ENCODE assay signal across 13 mouse cellular contexts in genomic region chr6:117888642-117889096, GRCm38 (mm10). TPM values are rescaled to one million over a fixed set of nuclear protein-coding genes. Genes with fewer than 3 reads are reported as not detected.
DNase-seq lines count a peak whose midpoint lies in the region; ATAC-seq lines count a peak whose summit lies in the region.
"Had no signal": no experiment of that assay in that cellular context is flagged by ENCODE, and none has a peak within 500 bp of the region (broad histone marks: within the 10 kb centered on the region; RNA-seq: fewer than 3 reads in every experiment).

No protein-coding gene starts in this region.

- no peak for DNase-seq in neural tube, embryonic 11.5 days (ENCODE audit: low spot score)
- DNase-seq in limb, embryonic 10.5 days (ENCODE audit: low spot score), result no peak
- peak; percentile 78 for DNase-seq in retina, postnatal 1 day
- DNase-seq in thymus, postnatal 10 days (ENCODE audit: low spot score in 2 of 2), result no peak
- DNase-seq: cerebellum, postnatal 14 days; heart, adult 2 months; thymus, postnatal 25 days had no signal

- no peaks in the 10 kb centered on the region for H3K36me3 ChIP-seq in forebrain, embryonic 12.5 days (replicated peaks)
- H3K36me3 ChIP-seq in forebrain, embryonic 15.5 days, result no peaks in the 10 kb centered on the region
- no peaks in the 10 kb centered on the region for H3K36me3 ChIP-seq in neural tube, embryonic 11.5 days (ENCODE audit: control insufficient read depth, insufficient read depth, low read length)
- H3K36me3 ChIP-seq in neural tube, embryonic 15.5 days, result no peaks in the 10 kb centered on the region
- no peaks in the 10 kb centered on the region for H3K36me3 ChIP-seq in limb, embryonic 10.5 days
- H3K36me3 ChIP-seq: midbrain, embryonic 13.5 days had no signal

- no peak overlapping the region for H3K4me2 ChIP-seq in forebrain, embryonic 12.5 days
- no peak overlapping the region for H3K4me2 ChIP-seq in forebrain, embryonic 15.5 days (replicated peaks)
- H3K4me2 ChIP-seq in neural tube, embryonic 11.5 days (ENCODE audit: low read depth), result 0 out of 2 replicates have a peak overlapping the region, but pooled peaks have one; percentile 4
- H3K4me2 ChIP-seq in neural tube, embryonic 15.5 days, result no peak overlapping the region
- H3K4me2 ChIP-seq: midbrain, embryonic 13.5 days had no signal

- WGBS in forebrain, embryonic 12.5 days, result 47% methylated on average over 2 of the region's 2 CpGs
- 43% methylated on average over 2 of the region's 2 CpGs for WGBS in forebrain, embryonic 15.5 days
- WGBS in neural tube, embryonic 11.5 days, result 56% methylated on average over 2 of the region's 2 CpGs
- WGBS in neural tube, embryonic 15.5 days, result 74% methylated on average over 2 of the region's 2 CpGs
- 71% methylated on average over 2 of the region's 2 CpGs for WGBS in limb, embryonic 10.5 days

- 0 out of 2 replicates have a peak, but pooled peaks cover 6% of the 10 kb centered on the region for H3K4me1 ChIP-seq in forebrain, embryonic 12.5 days
- no peaks in the 10 kb centered on the region for H3K4me1 ChIP-seq in forebrain, embryonic 15.5 days
- no peaks in the 10 kb centered on the region for H3K4me1 ChIP-seq in neural tube, embryonic 11.5 days (ENCODE audit: control insufficient read depth, insufficient read depth, low read length)
- H3K4me1 ChIP-seq in neural tube, embryonic 15.5 days, result no peaks in the 10 kb centered on the region
- H3K4me1 ChIP-seq in limb, embryonic 10.5 days, result peaks cover 9% of the 10 kb centered on the region; the same call in 1 of the 2 replicates
- H3K4me1 ChIP-seq: midbrain, embryonic 13.5 days had no signal

- no peaks in the 10 kb centered on the region for H3K27me3 ChIP-seq in forebrain, embryonic 12.5 days
- H3K27me3 ChIP-seq in forebrain, embryonic 15.5 days, result no peaks in the 10 kb centered on the region
- H3K27me3 ChIP-seq in neural tube, embryonic 11.5 days (ENCODE audit: control insufficient read depth, insufficient read depth, low read length), result no peaks in the 10 kb centered on the region
- H3K27me3 ChIP-seq in neural tube, embryonic 15.5 days (replicated peaks), result no peaks in the 10 kb centered on the region
- H3K27me3 ChIP-seq in limb, embryonic 10.5 days (ENCODE audit: low read depth, poor library complexity, severe bottlenecking), result no peaks in the 10 kb centered on the region
- H3K27me3 ChIP-seq: midbrain, embryonic 13.5 days had no signal

- H3K9ac ChIP-seq in forebrain, embryonic 12.5 days, result 0 out of 2 replicates have a peak overlapping the region, but pooled peaks have one; percentile 17
- no peak overlapping the region for H3K9ac ChIP-seq in forebrain, embryonic 15.5 days (replicated peaks)
- H3K9ac ChIP-seq in neural tube, embryonic 11.5 days (ENCODE audit: low read length), result no peak overlapping the region; the same call in 1 of the 2 replicates
- no peak overlapping the region for H3K9ac ChIP-seq in neural tube, embryonic 15.5 days (replicated peaks)
- H3K9ac ChIP-seq: midbrain, embryonic 13.5 days had no signal

- H3K9me3 ChIP-seq in forebrain, embryonic 12.5 days, result no peaks in the 10 kb centered on the region
- no peaks in the 10 kb centered on the region for H3K9me3 ChIP-seq in forebrain, embryonic 15.5 days
- H3K9me3 ChIP-seq in neural tube, embryonic 11.5 days (ENCODE audit: control insufficient read depth, low read length), result no peaks in the 10 kb centered on the region
- no peaks in the 10 kb centered on the region for H3K9me3 ChIP-seq in neural tube, embryonic 15.5 days (replicated peaks)
- H3K9me3 ChIP-seq in limb, embryonic 10.5 days (replicated peaks), result no peaks in the 10 kb centered on the region
- H3K9me3 ChIP-seq: midbrain, embryonic 13.5 days had no signal

- no peak overlapping the region for H3K4me3 ChIP-seq in forebrain, embryonic 12.5 days (replicated peaks)
- H3K4me3 ChIP-seq in forebrain, embryonic 15.5 days, result no peak overlapping the region
- H3K4me3 ChIP-seq in neural tube, embryonic 11.5 days (ENCODE audit: low read depth, low read length), result no peak overlapping the region
- no peak overlapping the region for H3K4me3 ChIP-seq in neural tube, embryonic 15.5 days (replicated peaks)
- no peak overlapping the region for H3K4me3 ChIP-seq in limb, embryonic 10.5 days
- H3K4me3 ChIP-seq: heart, adult 2 months; midbrain, embryonic 13.5 days had no signal

- H3K27ac ChIP-seq in forebrain, embryonic 12.5 days, result 0 out of 2 replicates have a peak overlapping the region, but pooled peaks have one; percentile 31
- no peak overlapping the region for H3K27ac ChIP-seq in forebrain, embryonic 15.5 days (replicated peaks)
- no peak overlapping the region for H3K27ac ChIP-seq in neural tube, embryonic 11.5 days (ENCODE audit: low read depth, low read length)
- no peak overlapping the region for H3K27ac ChIP-seq in neural tube, embryonic 15.5 days (replicated peaks)
- H3K27ac ChIP-seq in limb, embryonic 10.5 days, result peak overlapping the region; percentile 67
- H3K27ac ChIP-seq: heart, adult 2 months; midbrain, embryonic 13.5 days had no signal

- ATAC-seq in forebrain, embryonic 12.5 days (ENCODE audit: low FRiP score), result no peak
- no peak for ATAC-seq in forebrain, embryonic 15.5 days (replicated peaks)
- no peak for ATAC-seq in neural tube, embryonic 11.5 days (ENCODE audit: insufficient read depth, low FRiP score, low TSS enrichment)
- no peak for ATAC-seq in neural tube, embryonic 15.5 days (ENCODE audit: low FRiP score)
- no peak for ATAC-seq in inflammation-experienced regulatory T-cells, adult 6 months
- ATAC-seq: midbrain, embryonic 13.5 days had no signal

RNA-seq across cellular contexts. Expression of gene Hnrnpf, which starts 11.5 kb away (rescaled TPM):
- 624 TPM in 2 replicates for polyA plus RNA-seq in forebrain, embryonic 12.5 days (2016; fragmentation: Nextera tagmentation; extraction: Ambion mirVana)
- polyA plus RNA-seq in forebrain, embryonic 15.5 days (2015; fragmentation: Nextera tagmentation; extraction: Ambion mirVana), result 376 and 385 TPM in 2 replicates
- polyA plus RNA-seq in neural tube, embryonic 11.5 days (2014; fragmentation: Nextera tagmentation; extraction: Ambion mirVana), result 688 and 701 TPM in 2 replicates
- polyA plus RNA-seq in neural tube, embryonic 15.5 days (2015; fragmentation: Nextera tagmentation; extraction: Ambion mirVana), result 211 and 369 TPM in 2 replicates
- 907 and 916 TPM in 2 replicates for polyA plus RNA-seq in limb, embryonic 10.5 days (2016; fragmentation: Nextera tagmentation; extraction: Ambion mirVana)
- 1,000 to 10,000 TPM in 1 of 3 experiments, 100 to 1,000 TPM in 2; 776 to 1,009 (median 841) TPM for polyA plus RNA-seq in inflammation-experienced regulatory T-cells, adult 6 months (2017; shearing (Covaris generic))

RNA-seq across cellular contexts. Expression of gene Zfp239, which starts 26.8 kb away (rescaled TPM):
- 13.1 and 16.1 TPM in 2 replicates for polyA plus RNA-seq in forebrain, embryonic 12.5 days (2016; fragmentation: Nextera tagmentation; extraction: Ambion mirVana)
- 14.3 and 16.2 TPM in 2 replicates for polyA plus RNA-seq in forebrain, embryonic 15.5 days (2015; fragmentation: Nextera tagmentation; extraction: Ambion mirVana)
- polyA plus RNA-seq in neural tube, embryonic 11.5 days (2014; fragmentation: Nextera tagmentation; extraction: Ambion mirVana), result 9.6 and 10.8 TPM in 2 replicates
- polyA plus RNA-seq in neural tube, embryonic 15.5 days (2015; fragmentation: Nextera tagmentation; extraction: Ambion mirVana), result 15.3 and 15.9 TPM in 2 replicates
- 14.6 and 17.3 TPM in 2 replicates for polyA plus RNA-seq in limb, embryonic 10.5 days (2016; fragmentation: Nextera tagmentation; extraction: Ambion mirVana)
- 1 to 10 TPM; 4.5 to 6.2 (median 4.9) TPM for polyA plus RNA-seq in inflammation-experienced regulatory T-cells, adult 6 months (2017; shearing (Covaris generic))

RNA-seq across cellular contexts. Expression of gene Zfp637, which starts 47.7 kb away (rescaled TPM):
- polyA plus RNA-seq in forebrain, embryonic 12.5 days (2016; fragmentation: Nextera tagmentation; extraction: Ambion mirVana), result 127 and 136 TPM in 2 replicates
- 216 and 224 TPM in 2 replicates for polyA plus RNA-seq in forebrain, embryonic 15.5 days (2015; fragmentation: Nextera tagmentation; extraction: Ambion mirVana)
- polyA plus RNA-seq in neural tube, embryonic 11.5 days (2014; fragmentation: Nextera tagmentation; extraction: Ambion mirVana), result 132 and 134 TPM in 2 replicates
- 128 and 133 TPM in 2 replicates for polyA plus RNA-seq in neural tube, embryonic 15.5 days (2015; fragmentation: Nextera tagmentation; extraction: Ambion mirVana)
- polyA plus RNA-seq in limb, embryonic 10.5 days (2016; fragmentation: Nextera tagmentation; extraction: Ambion mirVana), result 99.2 and 128 TPM in 2 replicates
- 10 to 100 TPM; 26.8 to 35.7 (median 33.1) TPM for polyA plus RNA-seq in inflammation-experienced regulatory T-cells, adult 6 months (2017; shearing (Covaris generic))

RNA-seq across cellular contexts. Expression of gene Fxyd4, which starts 48.8 kb away (rescaled TPM):
- 1.9 and 2.0 TPM in 2 replicates for polyA plus RNA-seq in forebrain, embryonic 12.5 days (2016; fragmentation: Nextera tagmentation; extraction: Ambion mirVana)
- polyA plus RNA-seq in forebrain, embryonic 15.5 days (2015; fragmentation: Nextera tagmentation; extraction: Ambion mirVana), result 2.0 and 4.0 TPM in 2 replicates
- polyA plus RNA-seq in neural tube, embryonic 11.5 days (2014; fragmentation: Nextera tagmentation; extraction: Ambion mirVana), result 1.3 and 1.9 TPM in 2 replicates
- 3.0 and 3.6 TPM in 2 replicates for polyA plus RNA-seq in neural tube, embryonic 15.5 days (2015; fragmentation: Nextera tagmentation; extraction: Ambion mirVana)
- polyA plus RNA-seq in limb, embryonic 10.5 days (2016; fragmentation: Nextera tagmentation; extraction: Ambion mirVana), result 3.4 and 3.6 TPM in 2 replicates
- 10 to 100 TPM in 2 of 3 experiments, 1 to 10 TPM in 1; 6.1 to 16.1 (median 10.9) TPM for polyA plus RNA-seq in inflammation-experienced regulatory T-cells, adult 6 months (2017; shearing (Covaris generic))
- polyA plus RNA-seq: small intestine, adult 2 months had no signal

Comparison
In these comparisons a context has a peak if more than half of its experiments do, and no peak if none do; other contexts are left out.
1. H3K27ac ChIP-seq: peak in forebrain, embryonic 12.5 days (single experiment) and limb, embryonic 10.5 days (single experiment); none in forebrain, embryonic 15.5 days (single experiment), neural tube, embryonic 11.5 days (single experiment) and neural tube, embryonic 15.5 days (single experiment).